Mouse (Mus musculus): ENCODE measurements at regions not wholly inside any gene's neighbourhood (a gene's known extent, or its start where the extent isn't known, plus 50 kb on each side); places are given as distances from the start of the nearest gene placed in this dataset.

GRCm38 (mm10) chr1:189092819-189093218 is 85.2 kb upstream of the Kctd3 start:
- no peak for DNase-seq (ENCODE audit: low read depth, low spot score)

- no peak for DNase-seq (ENCODE audit: low read depth, low spot score)
These were observed 77.6 kb upstream of the Kctd3 start for GRCm38 (mm10) chr1:189085245-189085644.

GRCm38 (mm10) chr1:189081267-189081666 is 73.6 kb upstream of the Kctd3 start:
- DNase-seq (ENCODE audit: low read depth, low spot score), result no peak

GRCm38 (mm10) chr1:189080797-189081196 is 73.2 kb upstream of the Kctd3 start:
- peak; percentile 90 for DNase-seq (ENCODE audit: low read depth, low spot score)

- DNase-seq (ENCODE audit: low read depth, low spot score), result no peak
These were observed 72.1 kb upstream of the Kctd3 start for GRCm38 (mm10) chr1:189079451-189080410.

- DNase-seq (ENCODE audit: low read depth, low spot score), result no peak
These were observed 70.2 kb upstream of the Kctd3 start for GRCm38 (mm10) chr1:189077861-189078260.

- no peak for DNase-seq (ENCODE audit: low read depth, low spot score)
These were observed 68.6 kb upstream of the Kctd3 start for GRCm38 (mm10) chr1:189076276-189076675.

GRCm38 (mm10) chr1:189075671-189076070 is 68.0 kb upstream of the Kctd3 start:
- DNase-seq (ENCODE audit: low read depth, low spot score), result no peak

- DNase-seq (ENCODE audit: low read depth, low spot score), result no peak
These were observed 64.9 kb upstream of the Kctd3 start for GRCm38 (mm10) chr1:189072516-189072915.

GRCm38 (mm10) chr1:189068204-189068603 is 60.6 kb upstream of the Kctd3 start:
- DNase-seq (ENCODE audit: low read depth, low spot score), result no peak

- DNase-seq (ENCODE audit: low read depth, low spot score), result no peak
These were observed 59.7 kb upstream of the Kctd3 start for GRCm38 (mm10) chr1:189067204-189067960.

- no peak for DNase-seq (ENCODE audit: low read depth, low spot score)
These were observed 59.0 kb upstream of the Kctd3 start for GRCm38 (mm10) chr1:189066446-189067151.

- DNase-seq (ENCODE audit: low read depth, low spot score), result no peak
These were observed 57.7 kb upstream of the Kctd3 start for GRCm38 (mm10) chr1:189065152-189065910.

GRCm38 (mm10) chr1:189064629-189065028 is 57.0 kb upstream of the Kctd3 start:
- no peak for DNase-seq (ENCODE audit: low read depth, low spot score)

- no peak for DNase-seq (ENCODE audit: low read depth, low spot score)
These were observed 56.1 kb upstream of the Kctd3 start for GRCm38 (mm10) chr1:189063699-189064098.

- no peak for DNase-seq (ENCODE audit: low read depth, low spot score)
These were observed 55.6 kb upstream of the Kctd3 start for GRCm38 (mm10) chr1:189063209-189063608.
